Mouse (Mus musculus): ENCODE data around the gene Nfam1. TPM values are rescaled to one million over a fixed set of nuclear protein-coding genes. Genes with fewer than 3 reads are reported as not detected.

Gene Nfam1
- total RNA-seq, 2 experiments from 2014 or later: 0.98 to 1.4 TPM

GRCm38 (mm10) chr15:82958253-82958701, 74.8 kb downstream of the Nfam1 start:
- DNase-seq: no peak

DNA sequence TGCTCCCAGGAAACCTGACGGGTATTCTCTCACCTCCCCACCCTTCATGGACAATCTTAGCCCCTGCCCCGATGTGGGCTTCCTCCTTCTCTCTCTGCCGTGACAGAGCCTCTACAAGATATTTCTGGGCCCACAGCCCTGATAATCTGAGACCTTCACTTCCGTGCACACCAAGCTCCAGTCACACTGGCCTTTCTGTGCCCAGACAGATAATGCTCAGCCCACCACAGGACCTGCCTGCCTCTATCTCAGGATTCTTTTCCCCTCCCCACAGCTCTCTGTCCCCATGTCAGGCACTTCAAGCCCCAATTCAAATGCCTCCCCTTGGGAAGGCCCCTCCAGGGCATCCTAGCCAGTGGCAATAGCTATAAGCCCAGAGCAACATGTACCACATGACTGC, 76.4 kb downstream of the Nfam1 start:
- DNase-seq: no peak

GRCm38 (mm10) chr15:82956310-82956709, 76.8 kb downstream of the Nfam1 start:
- DNase-seq: no peak

DNA sequence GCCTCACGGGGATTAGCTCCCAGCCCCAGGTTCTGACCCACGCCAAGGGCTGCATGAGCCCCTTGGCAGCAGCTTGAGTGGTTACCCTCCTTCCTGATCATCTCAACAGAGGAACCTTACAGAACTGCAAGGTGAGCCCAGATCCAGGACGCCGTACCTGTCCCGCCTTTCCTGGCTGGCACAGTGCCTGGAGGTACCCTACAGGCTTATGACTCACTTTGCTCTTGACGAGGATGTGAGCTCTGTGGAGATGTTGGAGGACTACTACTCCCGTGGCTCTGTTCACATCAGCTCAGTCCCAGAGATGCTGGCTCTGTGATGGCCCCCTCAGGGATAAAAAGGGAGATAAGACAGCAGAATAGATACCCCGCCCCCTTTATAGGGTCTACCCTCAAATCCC, 77.8 kb downstream of the Nfam1 start:
- DNase-seq: no peak

DNA sequence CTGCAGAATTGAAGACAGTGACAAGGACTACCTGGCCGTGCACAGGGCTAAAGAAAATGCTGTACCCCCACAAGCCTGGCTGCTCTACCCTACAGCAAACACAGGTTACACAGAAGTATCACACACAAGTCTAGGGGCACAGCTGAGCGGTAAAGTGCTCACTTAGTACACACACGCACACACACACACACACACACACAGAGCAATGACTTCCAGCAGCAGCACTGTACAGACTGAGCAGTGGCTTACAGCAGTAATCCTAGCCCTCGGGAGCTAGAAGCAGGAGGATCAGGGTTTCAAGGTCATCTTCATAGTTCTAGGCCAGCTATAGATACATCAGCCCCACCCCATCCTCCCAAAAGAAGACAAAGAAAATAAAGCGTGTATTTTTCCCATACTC, 79.1 kb downstream of the Nfam1 start:
- DNase-seq: no peak

DNA sequence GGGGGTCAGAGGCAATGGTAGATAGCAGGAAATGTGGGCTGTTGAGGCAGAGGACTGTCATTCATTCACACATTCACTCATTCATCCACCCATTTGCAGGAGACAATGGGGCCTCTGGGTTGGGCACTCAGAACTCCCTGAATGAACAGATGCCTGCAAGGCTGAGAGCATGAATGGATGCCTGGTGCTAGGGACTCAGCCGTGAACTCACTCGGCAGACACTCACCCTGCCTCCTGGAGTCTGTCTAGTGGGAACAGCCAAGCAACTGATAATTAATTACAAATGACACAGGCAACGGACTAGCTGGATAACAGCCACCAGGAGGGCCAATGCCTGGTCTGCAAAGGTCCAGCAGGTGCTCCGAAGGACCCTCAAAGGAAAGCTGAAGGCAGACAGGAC, 80.0 kb downstream of the Nfam1 start:
- no peak for DNase-seq

GRCm38 (mm10) chr15:82952292-82952705, 80.8 kb downstream of the Nfam1 start:
- DNase-seq: peak; percentile 27

DNA sequence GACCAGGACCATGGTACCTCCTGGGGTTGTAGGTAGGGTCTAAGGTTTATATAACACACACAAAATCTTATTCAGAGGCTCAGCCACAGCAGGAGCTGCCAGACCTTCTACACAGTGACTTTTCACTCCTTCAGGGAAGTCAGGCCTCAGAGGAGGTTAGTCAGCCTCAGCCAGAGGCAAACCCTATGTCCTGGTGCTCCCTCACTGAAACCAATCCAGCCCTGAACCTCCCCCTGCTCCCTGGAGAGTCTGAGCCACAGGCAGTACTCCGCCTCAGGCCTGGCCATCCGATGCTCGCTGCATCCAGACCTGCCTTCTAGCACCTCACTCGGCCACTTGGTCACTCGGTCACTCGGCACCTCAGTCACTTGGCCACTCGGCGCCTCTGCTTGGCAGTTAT, 82.9 kb downstream of the Nfam1 start:
- DNase-seq: no peak

DNA sequence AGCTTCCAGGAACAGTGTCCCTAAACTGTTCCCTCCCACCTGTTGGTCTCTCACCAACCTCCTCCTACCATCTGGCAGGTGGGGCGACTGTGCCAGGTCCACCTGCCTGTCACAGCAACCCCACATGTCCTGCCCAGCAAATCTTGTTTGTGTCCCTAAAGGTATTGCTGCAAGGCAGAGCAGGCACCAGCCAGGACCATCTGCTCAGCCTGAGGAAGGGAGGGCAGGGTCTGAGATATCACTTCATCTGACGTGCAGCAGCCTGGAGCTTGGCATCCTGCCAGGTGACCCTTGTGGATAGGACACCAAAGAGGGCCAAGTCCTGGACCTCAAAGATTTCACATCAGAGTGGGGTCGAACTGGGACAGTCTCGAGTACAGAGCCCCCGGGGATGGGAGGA, 85.7 kb downstream of the Nfam1 start:
- DNase-seq: peak; percentile 24

DNA sequence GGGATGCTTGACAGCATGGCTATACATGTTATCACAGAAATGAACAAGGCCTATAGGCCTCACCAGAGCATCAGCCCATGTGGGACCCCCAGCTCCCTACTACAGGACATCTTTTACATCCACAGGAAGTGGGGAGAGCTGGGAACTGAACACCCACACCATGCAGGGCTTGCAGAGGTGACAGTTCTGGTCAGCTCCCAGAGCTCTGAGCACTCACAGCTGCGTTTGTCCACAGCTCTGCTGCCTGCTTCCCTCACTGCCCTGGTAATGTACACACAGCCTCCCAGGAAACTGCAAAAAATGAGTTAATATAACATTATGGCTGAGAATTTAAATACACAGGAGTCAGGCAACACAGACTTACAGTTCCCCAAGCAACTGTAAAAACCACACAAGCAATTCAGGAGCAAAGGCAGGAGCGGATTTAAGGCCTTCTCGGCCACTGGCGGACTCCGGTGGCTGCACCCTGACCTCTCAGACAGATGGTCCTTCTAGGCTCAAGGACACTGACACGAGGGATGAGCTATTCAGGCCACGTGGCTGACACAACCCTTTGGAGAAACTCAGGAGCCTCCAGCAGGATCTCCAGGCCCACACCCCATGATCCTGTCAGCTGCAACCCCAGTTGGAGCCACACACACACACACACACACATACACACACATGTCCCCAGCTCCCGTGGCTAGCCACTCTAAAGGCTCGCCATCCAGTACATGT, 88.5 kb downstream of the Nfam1 start:
- no peak for DNase-seq

Small RNA genes within 50 kb of the gene (microRNA-seq; reads per million reads assigned to microRNA genes)
- 7.3 to 9.2 reads per million in 2 experiments for gene Mir3080

Other genes starting within 250 kb of the Nfam1 start
- not detected for gene Cyp2d26, start 239.0 kb downstream of the Nfam1 start, total RNA-seq (2021)
- 10 to 100 TPM; 71.1 to 78.7 TPM for gene Tcf20, start 45.4 kb downstream of the Nfam1 start, total RNA-seq (2021)
- 10 to 100 TPM; 73.2 to 74.7 TPM for gene Serhl, start 56.2 kb upstream of the Nfam1 start, total RNA-seq (2021)
- gene Rrp7a, start 89.5 kb upstream of the Nfam1 start, total RNA-seq (2021): 10 to 100 TPM; 54.6 to 56.3 TPM
- 10 to 100 TPM; 52.6 to 58.4 TPM for gene Poldip3, start 116.1 kb upstream of the Nfam1 start, total RNA-seq (2021)
- 100 to 1,000 TPM; 135 to 141 TPM for gene Cyb5r3, start 139.3 kb upstream of the Nfam1 start, total RNA-seq (2021)
- 1 to 10 TPM; 3.4 to 4.1 TPM for gene A4galt, start 218.5 kb upstream of the Nfam1 start, total RNA-seq (2021)

Data from heart, postnatal 4 days (tissue).